Mouse (Mus musculus) embryo, embryonic 11 days (tissue): ENCODE data around the gene Has1.

Experiments used
- DNase-seq: peaks from one replicate; pipeline ENCODE4 v3.0.0-alpha.2; 2015

The Has1 gene

DNA sequence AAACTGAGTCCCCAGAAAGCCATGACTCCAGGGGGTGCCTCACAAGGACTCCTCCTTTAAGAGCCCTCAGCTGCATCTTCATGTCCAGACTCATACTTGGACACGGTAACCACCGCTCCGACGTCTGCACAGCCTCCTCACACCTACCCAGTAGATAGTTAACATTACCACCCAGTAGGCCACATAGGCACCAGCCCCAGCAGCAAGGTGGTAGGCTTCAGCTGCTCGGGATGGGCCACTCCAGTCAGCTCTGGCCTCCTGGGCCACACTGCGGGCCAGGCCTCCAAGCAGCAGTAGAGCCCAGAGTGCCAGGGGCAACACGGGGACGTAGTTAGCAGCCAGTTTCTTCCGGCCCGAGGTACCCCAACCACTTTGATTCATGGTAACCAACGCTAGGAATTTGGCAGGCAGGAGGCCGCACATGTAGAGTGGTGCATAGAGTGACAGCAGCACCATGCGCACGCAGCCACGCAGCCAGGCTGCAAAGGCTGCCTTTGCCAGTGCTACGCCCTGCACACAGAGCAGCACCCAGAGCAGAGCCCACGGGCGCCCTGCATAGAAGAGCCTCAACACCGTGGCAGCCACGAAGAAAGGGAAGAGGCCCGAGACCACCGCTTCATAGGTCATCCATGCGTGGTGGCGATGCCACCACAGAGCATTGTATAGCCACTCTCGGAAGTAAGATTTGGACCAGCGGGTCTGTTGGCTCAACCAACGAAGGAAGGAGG, 11.3 kb downstream of the Has1 start:
- no peak for DNase-seq

DNA sequence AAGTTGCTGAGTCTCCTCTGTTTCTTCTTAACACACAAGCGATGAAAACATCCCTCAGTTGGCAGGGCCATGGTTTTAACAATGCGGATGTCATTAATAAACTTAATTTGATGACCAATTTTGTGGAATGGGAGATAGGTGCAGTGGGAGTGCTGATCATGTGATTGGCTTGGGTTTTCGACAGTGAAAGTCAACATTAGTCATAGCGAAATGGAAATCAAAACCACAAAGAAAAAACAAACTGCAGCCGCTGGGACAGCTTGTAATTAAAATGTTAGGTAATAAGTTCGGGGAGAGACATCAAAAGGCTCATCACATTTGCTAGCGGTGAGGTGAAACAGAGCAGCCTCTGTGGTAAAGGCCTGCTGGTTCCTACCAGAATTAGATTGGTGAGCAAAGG, 14.2 kb downstream of the Has1 start:
- DNase-seq: no peak

DNA sequence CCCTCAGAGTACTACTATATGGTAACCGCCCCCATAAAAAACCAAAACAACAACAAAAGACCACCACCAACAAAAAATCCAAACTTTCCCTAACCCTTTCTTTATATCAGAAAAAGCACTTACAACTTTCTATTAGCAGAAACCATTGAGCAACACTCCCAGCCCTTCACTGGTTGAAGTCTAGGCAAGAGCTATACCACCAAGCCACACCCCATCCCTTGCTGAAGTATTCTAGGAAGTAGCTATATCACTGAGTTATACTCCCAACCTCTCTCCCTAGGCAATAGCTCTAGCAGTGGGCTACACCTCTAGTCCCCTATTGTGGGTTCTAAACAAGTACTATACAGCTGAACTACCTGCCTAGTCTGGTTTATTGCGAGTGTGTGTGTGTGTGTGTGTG, 15.7 kb downstream of the Has1 start:
- DNase-seq: no peak

DNA sequence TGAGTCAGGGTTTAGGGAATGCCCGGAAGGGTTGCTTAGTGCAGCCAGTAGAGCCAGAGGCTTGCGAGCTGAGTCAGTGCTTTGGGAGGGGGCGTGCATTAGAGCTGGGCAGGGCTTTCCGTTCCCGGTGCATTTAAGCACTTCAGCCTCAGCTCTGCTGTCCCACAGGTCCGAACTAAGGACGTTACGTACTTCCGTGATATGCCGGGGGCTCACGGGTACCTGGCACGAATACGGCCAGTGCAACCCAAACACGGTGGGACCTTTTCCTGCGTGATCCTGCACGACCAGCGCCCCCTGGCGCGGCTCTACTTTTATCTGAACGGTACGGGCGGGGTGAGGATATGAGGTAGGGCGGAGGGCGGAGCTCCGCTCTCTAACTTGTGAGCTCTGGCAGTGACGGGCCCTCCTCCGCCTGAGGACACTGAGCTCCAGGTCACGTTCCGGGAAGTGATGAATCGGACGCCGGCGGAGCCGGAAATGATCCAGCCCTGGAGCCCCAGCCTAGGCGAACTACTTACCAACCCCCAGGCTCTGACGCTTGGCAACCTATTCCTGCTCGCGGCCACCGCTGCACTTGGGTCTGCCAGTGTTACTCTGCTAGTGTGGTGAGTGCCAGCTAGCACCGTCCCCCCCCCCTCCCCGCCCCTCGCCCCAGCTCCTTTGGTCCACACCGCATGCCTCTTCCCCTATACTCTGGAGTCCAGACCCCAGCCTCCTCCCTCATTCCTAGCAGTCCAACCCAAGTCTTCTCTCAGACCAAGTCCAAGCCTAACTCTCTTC, 16.9 kb downstream of the Has1 start:
- peak; percentile 94 for DNase-seq

DNA sequence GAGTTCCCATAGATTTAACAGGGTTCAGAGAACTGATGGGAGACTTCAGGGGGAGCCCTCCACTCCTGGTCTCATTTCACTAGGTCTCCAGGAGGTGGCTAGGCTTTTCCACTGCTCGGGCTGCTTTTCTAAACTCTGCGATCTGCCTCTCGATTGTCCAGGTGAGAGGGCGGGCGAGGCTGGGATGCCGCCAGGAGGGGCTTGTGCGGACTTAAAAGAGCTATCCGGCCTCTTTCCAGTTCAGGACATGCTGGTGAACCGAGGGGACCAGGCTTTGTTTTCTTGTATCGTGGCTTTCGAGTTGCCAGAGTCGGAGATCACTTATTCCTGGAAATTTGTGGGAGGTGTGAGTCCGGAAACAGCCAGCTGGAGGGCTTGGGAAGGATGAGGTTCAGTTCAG, 17.6 kb downstream of the Has1 start:
- peak; percentile 29 for DNase-seq

DNA sequence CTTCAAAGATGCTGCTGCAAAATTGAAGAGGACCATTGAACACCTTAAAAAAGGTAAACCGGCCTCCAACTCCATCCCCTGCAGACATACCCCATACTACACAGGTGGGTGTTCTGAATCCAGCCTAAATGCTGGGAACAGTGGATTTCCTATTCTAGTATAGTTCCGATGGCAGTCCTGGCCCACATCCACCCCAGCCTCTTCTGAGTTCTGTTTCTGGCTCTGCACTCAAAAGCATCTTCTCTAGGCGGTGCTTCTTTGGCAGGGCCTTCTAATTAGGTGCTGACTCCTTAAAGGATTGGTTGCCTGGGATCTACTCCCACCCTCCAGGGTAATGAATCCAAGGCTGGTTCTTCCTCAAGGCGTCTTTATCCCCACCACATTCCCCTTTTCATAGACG, 18.9 kb downstream of the Has1 start:
- DNase-seq: no peak

DNA sequence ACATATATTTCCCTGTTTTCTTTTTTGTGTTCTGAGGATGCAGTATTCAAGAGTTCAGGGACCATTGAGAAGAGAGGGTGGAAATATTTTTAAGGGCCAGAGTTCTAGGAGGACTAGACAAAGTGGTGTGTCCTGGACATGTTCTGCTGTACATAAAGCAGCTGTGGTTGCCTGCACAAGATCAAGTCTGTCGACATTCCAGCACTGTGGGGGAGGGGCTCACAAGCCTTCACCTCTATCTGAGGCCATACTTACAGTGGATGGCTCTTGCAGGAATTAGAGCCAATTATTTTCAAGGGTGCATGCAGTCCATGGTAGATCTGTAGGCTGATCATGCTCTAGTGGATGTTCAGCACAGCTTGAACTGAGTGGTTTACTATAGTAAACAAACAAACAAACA, 20.1 kb downstream of the Has1 start:
- peak; percentile 49 for DNase-seq

DNA sequence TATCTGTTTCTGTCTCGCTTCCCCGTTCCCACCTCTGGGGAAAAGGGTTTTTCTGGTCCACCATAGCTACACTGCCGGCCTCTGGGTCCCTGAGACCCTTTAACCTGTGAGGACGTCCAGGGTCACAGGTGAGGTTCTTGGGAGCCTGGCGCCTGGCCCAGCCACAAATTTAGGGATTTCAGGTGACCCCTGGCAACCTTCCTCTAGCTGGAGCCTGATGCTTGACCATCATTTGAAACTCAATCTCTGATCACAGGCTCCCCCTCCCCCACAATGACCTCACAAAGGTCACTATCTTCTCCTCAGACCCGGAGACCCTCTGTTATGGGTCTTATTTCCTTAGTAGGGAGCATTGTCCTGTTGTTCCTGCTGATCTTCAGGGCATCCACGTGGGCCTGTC, 24.3 kb downstream of the Has1 start:
- no peak for DNase-seq

DNA sequence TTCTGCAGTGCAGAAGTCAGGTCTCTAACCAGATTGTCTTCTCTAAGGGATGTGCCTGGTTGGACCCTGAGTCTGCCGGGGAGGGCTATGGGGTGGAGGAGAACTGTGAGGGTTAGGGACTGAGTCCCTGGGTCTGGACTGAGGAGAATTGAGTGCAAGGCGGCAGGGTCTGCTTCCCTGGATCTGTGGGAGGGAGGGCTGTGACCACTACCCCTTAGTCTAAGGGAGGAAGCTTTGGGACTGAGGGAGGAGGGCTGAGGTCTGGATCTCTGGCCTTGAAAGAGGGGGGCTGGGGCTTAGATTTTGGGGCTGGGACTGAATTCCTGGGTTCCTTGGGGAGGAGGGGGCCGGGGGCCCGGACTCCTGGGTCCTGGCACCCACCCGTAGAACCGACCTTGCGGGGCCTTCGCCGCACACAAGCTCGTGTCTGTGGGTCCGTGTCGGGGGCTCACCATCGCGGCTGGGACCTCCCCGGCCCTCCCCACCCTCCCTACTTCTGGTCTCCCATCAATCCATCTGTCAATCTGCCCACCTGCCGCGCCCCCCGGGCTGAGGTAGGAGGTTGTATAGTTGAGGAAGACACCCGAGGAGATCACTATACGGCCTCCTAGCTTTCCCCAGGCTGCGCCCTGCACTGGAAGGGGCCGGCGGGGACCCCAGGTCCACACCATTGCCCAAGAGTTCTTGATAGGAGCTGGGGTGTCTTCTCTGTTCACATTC, 25.0 kb downstream of the Has1 start:
- DNase-seq: no peak

DNA sequence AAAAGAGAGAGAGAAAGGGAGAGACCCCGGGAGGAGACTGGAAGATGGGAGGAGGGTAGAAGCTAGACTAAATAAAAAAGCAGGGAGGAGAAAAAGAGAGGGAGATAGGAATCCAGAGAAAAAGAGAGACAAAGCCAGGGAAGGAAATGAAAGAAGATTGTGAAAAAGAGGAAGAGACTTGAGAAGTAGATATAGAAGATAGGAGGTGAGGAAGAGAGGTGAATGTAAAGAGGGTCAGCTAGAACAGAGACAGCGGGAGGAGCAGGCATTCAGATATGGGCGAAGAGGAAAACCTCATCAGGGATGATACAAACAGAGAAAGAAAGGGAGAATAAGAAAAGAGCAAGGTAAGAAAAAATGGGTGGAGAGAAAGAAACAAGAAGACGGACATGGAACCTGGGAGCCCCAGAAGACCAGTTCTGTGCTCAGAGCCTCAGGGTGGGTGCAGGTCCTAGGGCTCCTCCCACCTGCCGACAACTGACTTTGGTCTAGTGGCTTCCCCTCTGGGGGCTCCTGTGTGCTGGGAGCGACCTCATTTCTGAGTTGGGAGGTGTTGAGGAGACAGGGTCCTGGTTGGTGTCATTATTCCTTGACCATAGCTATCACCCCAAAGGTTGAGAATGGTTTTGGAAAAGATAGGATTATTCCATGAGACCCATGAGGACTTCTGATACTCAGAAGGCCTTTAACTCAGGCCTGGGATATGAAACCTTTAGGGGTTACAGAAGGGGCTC, 25.8 kb downstream of the Has1 start:
- no peak for DNase-seq

DNA sequence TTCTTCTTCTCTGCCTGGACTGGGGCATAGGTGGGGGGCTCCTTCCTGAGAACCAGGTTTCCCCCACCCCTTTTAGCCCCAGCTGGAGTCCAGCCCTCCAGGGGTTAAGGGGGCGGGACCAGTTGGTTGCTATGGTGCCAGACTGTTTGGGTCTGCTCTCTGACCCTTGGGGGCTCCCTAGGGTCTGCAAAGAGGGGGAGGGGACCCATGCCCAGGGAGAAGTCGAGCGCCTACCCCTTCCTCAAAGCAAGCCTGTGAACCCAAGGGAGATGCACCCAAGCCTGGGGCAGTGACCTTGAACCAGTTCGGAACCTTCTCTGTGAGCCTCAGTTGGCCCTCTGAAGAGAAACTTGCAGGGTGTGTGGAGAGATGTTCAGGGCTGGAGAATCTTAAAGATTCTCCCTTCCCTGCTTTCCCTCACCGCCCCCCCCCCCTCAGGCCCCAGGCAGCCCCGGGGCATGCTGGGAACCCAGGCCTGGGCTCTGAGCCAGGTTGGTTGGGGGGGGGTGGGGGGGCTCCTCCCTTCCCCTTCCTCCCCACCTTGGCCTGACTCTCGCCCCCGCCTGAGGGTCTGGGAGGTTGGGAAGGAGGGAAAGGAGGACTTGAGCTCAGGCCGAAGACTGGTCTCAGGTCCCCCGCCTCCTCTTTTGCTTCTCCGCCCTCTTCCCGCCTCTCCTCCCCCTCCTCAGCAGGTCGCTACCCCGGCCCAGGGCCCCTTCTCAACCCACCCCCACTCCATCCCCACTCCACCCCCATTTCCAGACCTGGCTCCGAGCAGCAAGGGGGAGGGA, 26.6 kb downstream of the Has1 start:
- DNase-seq: peak; percentile 91

DNA sequence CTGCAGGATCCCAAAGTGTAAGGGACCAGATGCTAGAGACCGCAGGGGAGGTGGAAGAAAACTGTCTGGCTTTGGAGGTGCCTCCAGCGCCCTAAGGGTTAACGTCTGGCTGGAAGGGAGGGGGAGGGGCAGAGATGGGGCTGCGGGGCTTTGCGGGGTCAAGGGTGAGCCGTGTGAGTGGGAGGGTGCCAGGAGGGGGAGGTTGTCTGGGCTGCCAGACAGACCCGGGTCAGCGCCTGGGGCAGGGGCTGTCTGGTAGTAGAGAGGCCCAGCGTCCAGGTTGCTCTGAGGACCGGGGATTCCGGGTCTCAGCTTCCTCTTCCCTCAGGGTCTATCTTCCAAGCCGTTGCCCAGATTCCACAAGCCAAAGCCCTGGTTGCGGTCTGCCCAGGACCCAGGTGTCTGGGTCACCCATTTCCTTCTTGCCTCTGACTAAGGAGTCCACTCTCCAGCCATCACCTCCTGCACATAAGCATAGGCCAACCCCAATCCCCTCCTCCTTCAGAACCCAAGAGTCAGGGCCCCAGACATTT, 27.3 kb downstream of the Has1 start:
- peak; percentile 93 for DNase-seq

DNA sequence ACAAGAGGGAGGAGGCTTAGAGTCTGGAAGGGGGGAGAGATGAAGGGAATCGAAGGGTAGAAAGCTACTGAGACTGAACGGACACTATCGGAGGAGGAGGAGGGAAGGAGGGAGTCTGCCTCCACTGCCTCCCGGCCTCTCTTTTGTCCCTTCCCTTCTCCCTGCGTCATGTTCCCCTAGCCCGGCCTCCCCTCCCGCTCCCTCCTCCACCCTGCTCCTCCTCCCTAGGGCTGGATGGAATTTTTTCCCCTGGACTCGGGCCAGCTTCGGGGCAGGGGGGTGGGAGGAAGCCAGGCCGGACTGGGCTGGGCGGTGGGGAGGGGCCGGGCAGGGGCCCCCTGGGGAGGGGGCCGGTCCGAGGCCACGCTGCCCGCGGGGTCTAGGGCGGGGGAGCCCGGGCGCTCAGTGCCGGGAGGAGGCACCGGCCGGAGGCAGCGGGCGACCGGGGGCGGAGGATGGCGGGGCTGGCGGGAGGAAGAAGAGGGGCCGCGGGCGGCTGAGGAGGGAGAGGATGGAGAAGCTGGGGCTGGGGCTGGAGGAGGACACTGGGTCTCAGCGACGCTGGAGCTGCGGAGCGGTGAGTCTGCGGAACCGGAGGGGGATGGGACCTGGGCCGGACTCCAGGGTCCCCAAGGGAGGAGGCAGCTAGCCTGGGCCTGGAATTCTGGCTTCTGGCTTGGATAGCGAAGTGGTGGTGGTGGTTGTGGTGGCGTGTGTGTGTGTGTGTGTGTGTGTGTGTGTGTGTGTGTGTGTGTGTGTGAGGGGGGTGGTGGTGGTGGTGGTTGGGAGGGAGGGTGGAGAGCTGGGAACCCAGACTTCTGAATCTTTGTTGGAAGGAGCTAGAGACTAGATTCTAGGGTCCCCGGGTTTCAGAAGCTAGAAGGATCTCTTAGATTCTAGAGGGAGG, 28.0 kb downstream of the Has1 start, which contains the start of gene Spaca6:
Gene Spaca6, plus strand, starts transcription at position 408 of the 907 bp plus-strand sequence.
- DNase-seq: peak; percentile 94

DNA sequence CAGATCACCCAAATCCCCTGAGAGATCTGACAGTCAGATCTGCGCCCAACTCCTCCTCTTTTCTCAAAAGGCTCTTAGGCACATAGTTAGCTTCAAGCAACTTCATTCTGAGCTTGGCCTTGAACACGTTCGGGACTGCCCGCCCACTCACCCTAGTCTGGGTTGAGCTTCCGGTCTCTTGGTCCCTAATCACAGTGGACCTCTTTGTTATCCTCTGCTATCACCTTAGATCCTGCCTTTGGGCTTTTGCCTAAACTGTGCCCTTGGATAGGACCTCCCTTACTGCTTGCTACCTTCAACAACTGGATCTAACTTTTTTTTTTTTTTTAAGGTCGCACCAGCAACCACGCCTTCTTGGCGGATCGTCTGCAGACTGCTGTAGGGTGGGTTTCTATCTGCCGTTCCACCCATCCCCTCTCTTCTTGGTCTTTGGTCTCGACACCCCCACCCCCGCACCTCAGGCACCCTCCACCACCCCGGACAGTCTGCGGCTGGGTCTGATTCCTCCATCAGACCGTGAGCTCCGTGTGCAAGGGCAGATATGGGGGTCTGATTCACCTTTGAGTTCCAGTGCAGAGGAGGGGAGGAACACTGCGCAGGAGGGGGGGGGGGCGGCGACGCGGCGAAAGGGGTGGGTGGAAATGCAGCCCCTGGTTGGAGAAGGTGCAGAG, 28.9 kb downstream of the Has1 start:
- peak; percentile 74 for DNase-seq

DNA sequence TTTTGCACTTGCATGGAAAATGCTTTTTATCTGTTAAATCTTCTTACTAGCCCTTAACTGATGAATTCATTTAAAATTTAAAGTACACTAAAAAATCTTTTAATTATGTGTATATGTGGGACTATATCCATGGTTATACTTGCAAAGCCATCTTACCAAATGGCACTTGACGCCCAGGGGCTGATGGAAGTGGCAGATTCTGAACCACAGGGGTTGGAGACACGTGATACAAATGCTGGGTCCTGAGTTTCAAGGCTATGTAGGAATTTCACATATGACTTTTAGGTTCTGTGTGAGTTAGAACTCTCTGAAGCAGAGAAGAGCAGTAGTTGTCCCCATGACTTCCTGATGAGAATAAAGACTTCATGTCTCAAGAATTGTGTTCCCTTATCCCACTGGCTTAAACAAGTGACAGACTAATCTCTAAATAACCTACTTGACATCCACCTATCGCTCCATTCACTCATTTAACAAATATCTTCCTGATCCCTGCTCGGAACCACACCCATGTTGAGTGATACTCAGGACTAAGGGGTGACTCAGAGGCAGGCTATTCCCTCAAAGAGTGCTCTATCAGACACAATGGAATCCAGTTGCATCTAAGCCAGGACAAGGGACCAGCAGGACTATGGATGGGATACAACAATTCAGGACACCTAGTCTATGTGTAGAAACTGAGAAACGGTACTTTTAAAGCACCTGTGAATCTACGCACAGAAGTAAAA, 31.2 kb downstream of the Has1 start:
- DNase-seq: no peak

DNA sequence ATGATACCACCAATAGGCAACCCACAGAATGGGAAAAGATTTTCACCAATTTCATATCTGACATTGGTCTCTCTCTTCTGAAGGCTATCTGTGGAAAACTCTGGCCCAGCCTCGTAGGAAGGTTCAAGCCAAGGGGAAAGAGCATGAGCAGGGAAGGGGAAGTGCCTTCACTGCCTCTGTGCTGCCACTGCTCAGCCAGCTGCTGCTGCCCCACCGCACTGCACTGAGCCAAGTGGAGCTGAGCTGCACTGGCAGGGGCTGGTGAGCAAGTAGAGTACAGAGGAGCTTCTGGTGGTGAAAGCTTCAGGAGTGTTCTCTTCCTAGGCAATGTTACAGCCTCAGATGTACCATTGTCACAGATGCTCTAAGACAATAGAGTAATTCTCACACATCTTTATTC, 59.5 kb downstream of the Has1 start:
- no peak for DNase-seq
